Mouse (Mus musculus): ENCODE results near the gene Xiap. TPM values are rescaled to one million over a fixed set of nuclear protein-coding genes. Genes with fewer than 3 reads are reported as not detected.

The Xiap gene
- polyA plus RNA-seq, 1 experiment from 2014 or later = 12.0 TPM

DNA sequence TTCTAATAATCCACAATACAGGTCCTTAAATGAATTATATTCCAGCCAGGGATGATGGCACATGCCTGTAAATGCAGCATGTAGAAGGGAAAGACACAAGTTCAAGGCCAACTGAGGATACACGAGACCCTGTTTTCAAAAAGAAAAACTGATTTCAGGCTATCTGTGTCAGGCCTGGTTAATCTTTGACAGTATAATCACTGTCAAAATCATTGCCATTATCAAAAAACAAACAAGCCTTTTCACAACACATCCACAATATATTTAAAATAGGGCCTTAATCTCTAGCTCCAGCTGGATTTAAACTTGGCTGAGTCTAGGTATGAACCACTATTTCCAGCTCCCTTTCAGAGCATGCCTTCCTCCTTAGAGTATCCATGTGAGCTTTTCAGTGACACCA lies 51.1 kb downstream of the Xiap start:
- Histone ChIP-seq H3K27ac (no peak overlapping the region), H3K9ac (no peak overlapping the region), H3K4me3 (no peak overlapping the region), H3K36me3 (ENCODE audit: poor library complexity, severe bottlenecking) (peaks cover 11% of the 10 kb centered on the region), H3K9me3 (replicated peaks) (no peaks in the 10 kb centered on the region), H3K4me1 (no peaks in the 10 kb centered on the region), H3K4me2 (no peak overlapping the region), H3K27me3 (no peaks in the 10 kb centered on the region)
- 74% methylated on average over 1 of the region's 1 CpGs for WGBS
- no peak for ATAC-seq

- WGBS = 77% methylated on average over 6 of the region's 6 CpGs
- H3K27ac ChIP-seq = no peak overlapping the region
- H3K36me3 ChIP-seq (ENCODE audit: poor library complexity, severe bottlenecking) = no peaks in the 10 kb centered on the region
- H3K4me2 ChIP-seq = no peak overlapping the region
- no peaks in the 10 kb centered on the region for H3K4me1 ChIP-seq
- no peaks in the 10 kb centered on the region for H3K9me3 ChIP-seq (replicated peaks)
- H3K4me3 ChIP-seq = no peak overlapping the region
- no peak for ATAC-seq
- no peaks in the 10 kb centered on the region for H3K27me3 ChIP-seq
- H3K9ac ChIP-seq = no peak overlapping the region
Measured at GRCm38 (mm10) chrX:42119442-42120048, 60.1 kb downstream of the Xiap start.

DNA sequence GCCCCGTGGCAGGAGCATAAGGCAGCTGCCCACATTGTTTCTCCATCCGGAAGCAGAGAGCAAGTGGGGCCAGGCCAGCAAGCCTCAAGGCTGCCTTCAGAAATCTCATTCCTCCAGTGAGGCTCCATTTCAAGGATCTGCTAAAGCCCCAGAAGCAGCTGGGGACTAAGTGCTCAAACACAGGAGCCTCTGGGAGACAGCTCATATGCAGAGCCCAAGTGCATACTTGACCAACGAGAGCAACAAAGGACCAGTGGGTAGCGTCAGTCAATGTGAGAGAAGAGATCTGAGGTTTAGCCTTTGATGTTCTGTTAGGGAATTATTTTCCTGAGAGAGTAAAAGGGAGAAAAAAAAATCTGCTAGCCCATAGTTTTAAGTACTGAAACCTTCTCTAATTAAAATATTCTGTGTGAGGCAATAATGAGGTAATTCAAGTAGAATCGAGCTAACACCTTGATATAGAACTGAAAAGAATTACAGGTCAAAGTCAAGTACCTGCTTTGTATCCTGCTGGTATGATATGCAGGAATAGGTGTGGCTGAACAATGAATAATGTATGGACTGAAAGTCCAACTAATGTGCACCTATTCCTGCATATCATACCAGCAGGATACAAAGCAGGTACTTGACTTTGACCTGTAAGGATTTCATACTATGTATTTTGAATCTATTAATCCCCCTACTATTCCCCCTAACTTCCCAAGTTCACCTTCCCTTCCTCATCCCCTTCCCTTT lies 65.7 kb downstream of the Xiap start:
- Histone ChIP-seq H3K9me3 (replicated peaks) (0 out of 2 replicates have a peak, but pooled peaks cover 2% of the 10 kb centered on the region), H3K9ac (no peak overlapping the region), H3K27me3 (no peaks in the 10 kb centered on the region), H3K36me3 (ENCODE audit: poor library complexity, severe bottlenecking) (no peaks in the 10 kb centered on the region), H3K4me3 (no peak overlapping the region), H3K4me2 (no peak overlapping the region), H3K4me1 (no peaks in the 10 kb centered on the region), H3K27ac (no peak overlapping the region)
- no peak for ATAC-seq
- WGBS = 67% methylated on average over 5 of the region's 5 CpGs

DNA sequence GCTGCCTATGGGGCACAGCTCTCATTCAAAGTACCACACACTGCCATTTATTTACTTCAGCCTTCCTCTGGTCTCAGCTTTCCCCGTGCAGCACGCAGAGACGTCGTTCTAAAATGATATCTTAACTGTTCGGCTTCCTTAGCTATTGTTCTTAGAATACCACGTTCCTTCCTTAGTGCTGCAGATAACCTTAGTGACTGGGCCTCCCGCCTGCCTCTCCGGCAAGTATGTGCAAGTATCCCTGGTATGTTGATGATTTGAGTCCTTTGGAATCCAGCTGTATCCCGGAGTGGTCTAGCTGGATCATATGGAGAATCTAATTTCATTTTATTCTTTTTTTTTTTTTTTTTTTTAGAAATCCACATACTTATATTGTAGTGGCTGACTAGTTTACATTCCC lies 80.4 kb downstream of the Xiap start:
- no peak overlapping the region for H3K9ac ChIP-seq
- H3K4me2 ChIP-seq = no peak overlapping the region
- no peak overlapping the region for H3K27ac ChIP-seq
- no peaks in the 10 kb centered on the region for H3K36me3 ChIP-seq (ENCODE audit: poor library complexity, severe bottlenecking)
- 78% methylated on average over 9 of the region's 9 CpGs for WGBS
- H3K27me3 ChIP-seq = no peaks in the 10 kb centered on the region
- H3K4me3 ChIP-seq = no peak overlapping the region
- H3K4me1 ChIP-seq = no peaks in the 10 kb centered on the region
- H3K9me3 ChIP-seq (replicated peaks) = no peaks in the 10 kb centered on the region
- ATAC-seq = no peak

DNA sequence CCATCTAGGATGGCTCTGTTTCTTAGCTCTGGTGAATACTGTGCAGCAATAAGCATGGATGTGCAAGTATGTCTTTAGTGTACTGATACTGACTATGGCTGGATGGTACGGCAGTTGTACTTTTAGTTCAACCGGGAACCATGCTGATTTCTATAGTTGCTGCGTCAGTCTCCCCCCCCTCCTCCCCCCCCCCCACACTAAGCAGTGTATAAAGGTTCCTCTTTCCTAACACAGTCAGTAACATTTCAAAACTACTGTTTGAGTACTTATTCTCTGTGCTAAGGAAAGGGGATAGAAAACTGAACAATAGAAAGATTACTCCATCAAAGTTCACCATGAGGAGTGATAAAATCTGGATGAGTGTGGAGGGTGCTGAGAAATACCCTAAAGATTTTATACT lies 83.1 kb downstream of the Xiap start:
- ATAC-seq = no peak
- H3K4me3 ChIP-seq = no peak overlapping the region
- H3K9me3 ChIP-seq (replicated peaks) = no peaks in the 10 kb centered on the region
- H3K36me3 ChIP-seq (ENCODE audit: poor library complexity, severe bottlenecking) = no peaks in the 10 kb centered on the region
- no peaks in the 10 kb centered on the region for H3K27me3 ChIP-seq
- WGBS = 63% methylated on average over 3 of the region's 3 CpGs
- no peaks in the 10 kb centered on the region for H3K4me1 ChIP-seq
- no peak overlapping the region for H3K27ac ChIP-seq
- no peak overlapping the region for H3K4me2 ChIP-seq
- no peak overlapping the region for H3K9ac ChIP-seq

DNA sequence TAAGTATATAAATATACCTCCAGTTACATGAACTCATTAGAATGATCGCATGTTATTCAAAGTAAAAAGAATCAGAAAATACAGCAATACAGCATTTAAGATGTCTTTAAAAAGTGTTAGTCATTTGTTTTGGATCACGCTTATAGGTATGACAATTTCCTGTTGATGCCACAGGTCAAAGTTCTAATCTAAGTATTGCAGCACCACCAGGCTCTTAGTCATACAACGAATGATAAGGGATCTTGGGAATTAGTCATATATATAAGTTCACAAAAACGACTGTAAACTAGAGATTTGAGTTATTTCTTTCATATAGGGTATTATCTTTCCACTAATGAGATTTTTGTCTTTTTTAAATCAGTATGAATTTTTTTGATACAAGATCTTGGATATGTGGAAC lies 84.5 kb downstream of the Xiap start:
- no peaks in the 10 kb centered on the region for H3K27me3 ChIP-seq
- no peak overlapping the region for H3K4me3 ChIP-seq
- H3K27ac ChIP-seq = no peak overlapping the region
- H3K36me3 ChIP-seq (ENCODE audit: poor library complexity, severe bottlenecking) = no peaks in the 10 kb centered on the region
- H3K9me3 ChIP-seq (replicated peaks) = no peaks in the 10 kb centered on the region
- peaks cover 3% of the 10 kb centered on the region; the same call in 1 of the 2 replicates for H3K4me1 ChIP-seq
- ATAC-seq = no peak
- H3K9ac ChIP-seq = no peak overlapping the region
- no peak overlapping the region for H3K4me2 ChIP-seq
- WGBS = 89% methylated on average over 4 of the region's 4 CpGs

DNA sequence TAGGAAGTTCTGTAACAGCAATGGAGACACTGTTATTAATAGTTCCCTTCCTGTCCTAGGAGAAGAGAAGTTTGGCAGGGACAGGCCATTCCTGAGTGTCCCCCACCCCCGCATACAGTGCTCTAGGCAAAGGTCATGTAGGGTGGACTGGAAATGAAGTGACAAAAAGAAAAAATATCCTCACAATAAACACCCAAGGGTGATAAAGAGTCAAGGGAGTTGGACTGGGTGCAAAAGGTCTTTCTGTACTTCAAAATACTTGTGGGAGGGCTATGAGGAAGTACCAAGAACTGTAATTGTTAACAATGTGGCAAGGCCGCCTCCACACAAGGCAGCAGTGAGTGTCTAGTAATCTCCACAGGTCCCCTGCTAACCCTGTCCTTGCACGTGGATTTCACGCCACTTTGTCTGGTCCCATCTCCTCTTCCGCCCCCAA lies 88.6 kb downstream of the Xiap start:
- no peak overlapping the region for H3K4me3 ChIP-seq
- H3K27me3 ChIP-seq = no peaks in the 10 kb centered on the region
- WGBS = 55% methylated on average over 5 of the region's 5 CpGs
- H3K27ac ChIP-seq = no peak overlapping the region
- no peaks in the 10 kb centered on the region for H3K9me3 ChIP-seq (replicated peaks)
- H3K4me2 ChIP-seq = peak overlapping the region; percentile 54
- no peaks in the 10 kb centered on the region for H3K36me3 ChIP-seq (ENCODE audit: poor library complexity, severe bottlenecking)
- no peak overlapping the region for H3K9ac ChIP-seq
- no peak for ATAC-seq
- H3K4me1 ChIP-seq = peaks cover 3% of the 10 kb centered on the region; the same call in 1 of the 2 replicates

DNA sequence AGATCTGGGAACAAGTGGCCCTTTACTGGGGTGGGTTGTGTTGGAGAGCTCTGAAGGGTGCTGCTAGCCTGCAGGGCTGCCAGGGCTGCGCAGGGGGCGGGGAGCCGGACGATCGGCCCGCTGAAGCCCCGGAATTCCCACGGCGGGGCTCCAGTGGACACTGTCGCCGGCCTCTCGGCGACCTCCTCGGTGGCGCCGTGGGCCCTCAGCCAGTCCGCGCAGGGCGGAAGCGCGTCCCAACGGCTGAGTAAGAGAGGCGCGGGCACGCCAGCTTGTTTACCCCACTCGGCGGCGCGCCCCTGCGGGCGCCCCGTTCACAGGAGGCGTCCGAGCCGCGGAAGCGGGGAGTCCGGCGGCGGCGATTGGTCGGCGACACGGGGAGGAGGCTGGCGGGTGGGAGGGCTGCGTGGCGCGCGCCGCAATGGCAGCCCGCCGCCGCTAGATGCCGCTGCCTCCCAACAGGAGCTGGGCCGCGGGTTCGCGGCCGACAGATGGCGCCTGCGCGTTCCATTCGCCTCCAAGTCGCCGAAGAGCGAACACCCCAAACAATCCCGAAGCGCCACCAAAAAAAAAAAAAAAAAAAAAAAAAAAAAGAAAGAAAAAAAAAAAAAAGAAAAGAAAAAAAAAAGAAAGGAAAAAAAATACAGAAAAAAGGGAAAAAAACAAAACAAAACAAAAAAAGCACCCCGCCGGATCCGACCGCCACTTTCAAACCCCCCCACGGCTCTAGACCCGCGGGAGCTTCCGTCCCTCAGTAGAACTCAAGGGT lies 89.5 kb downstream of the Xiap start, which contains the start of gene Stag2:
Gene Stag2, plus strand, starts transcription at position 530 of the 769 bp plus-strand sequence.
- Histone ChIP-seq H3K9ac (peak within 1 kb of the TSS; percentile 93), H3K9me3 (replicated peaks) (no peaks in the 10 kb centered on the region), H3K4me1 (peaks cover 5% of the 10 kb centered on the region; the same call in 1 of the 2 replicates), H3K27me3 (no peaks in the 10 kb centered on the region), H3K27ac (peak within 1 kb of the TSS; percentile 99), H3K4me3 (peak within 1 kb of the TSS; percentile 56), H3K4me2 (peak within 1 kb of the TSS; percentile 56), H3K36me3 (ENCODE audit: poor library complexity, severe bottlenecking) (no peaks in the 10 kb centered on the region)
- WGBS = 12% methylated on average over 44 of the region's 76 CpGs
- peak; percentile 80 for ATAC-seq

DNA sequence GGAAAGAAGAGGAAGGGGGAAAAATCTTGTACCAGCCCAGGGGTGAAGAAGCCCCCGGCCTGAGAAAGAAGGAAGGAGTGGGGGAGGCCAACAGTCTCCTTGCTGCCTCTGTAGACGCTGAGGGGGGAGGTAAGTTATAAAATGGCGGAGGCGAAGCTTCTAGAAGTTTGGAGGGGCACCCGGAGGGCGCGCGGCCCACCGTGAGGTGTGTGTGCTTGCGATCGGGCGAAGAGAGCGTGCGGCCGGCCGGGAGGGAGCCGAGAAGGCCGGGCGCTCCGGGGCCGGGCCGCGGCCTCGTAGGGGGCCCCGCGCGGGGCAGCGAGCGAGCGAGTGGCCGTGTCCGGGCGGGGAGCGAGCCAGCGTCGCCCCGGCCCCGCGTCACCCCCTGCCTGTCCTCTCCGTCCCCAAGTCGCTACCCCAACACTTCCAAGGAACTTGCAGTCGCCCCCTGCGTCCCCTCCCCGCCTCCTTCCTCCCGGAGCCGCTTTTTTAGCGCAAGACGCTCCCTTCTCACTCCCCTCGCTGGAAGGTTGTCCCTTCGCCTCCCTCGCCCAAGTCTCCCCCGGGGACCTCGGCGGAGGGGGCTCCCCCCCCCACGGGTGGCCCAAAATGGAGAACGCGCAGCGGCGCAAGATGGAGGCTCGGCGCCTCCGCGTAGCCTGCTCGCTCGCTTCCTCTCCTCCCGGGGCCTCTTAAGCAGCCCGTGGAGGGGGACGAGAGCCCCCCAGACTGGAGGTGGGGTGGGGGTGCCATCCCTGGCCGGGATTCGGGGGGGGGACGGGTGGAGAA lies 90.3 kb downstream of the Xiap start:
- H3K9ac ChIP-seq = peak overlapping the region; percentile 93
- peak; percentile 60 for ATAC-seq
- 19% methylated on average over 40 of the region's 71 CpGs for WGBS

DNA sequence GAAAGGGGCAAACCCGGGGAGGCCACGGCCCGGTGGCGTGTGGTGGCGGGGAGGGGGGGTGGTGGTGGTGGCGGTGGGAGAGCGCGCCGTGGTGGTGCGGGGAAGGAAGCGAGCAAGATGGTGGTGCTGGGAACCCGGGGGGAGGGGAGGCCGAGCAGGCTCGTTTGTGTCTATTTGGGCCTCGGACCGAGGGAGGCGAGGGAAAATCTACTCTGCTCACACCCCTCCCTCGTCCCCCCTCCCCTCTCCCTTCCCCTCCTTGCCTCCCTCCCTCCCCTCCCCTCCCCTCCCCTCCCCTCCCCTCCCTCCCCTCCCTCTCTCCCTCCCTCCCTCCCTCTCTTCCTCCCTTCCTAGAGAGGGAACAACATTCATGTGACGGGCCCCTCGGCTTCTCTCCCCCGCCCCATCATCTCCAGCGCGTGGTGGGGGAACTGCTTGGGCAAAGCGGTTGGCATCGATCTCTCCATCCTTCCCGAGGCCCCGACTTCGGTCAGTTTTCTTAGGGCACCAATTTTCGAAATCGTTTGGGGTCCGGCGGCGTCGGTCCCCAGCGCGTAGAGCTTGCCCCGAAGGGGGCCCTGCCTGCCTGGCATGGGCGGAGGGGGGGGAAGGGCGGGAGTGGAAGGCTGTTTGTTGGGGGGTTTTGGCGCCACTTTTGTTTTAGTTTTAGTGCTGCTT lies 91.0 kb downstream of the Xiap start:
- Histone ChIP-seq H3K27ac (peak overlapping the region; percentile 99), H3K36me3 (ENCODE audit: poor library complexity, severe bottlenecking) (no peaks in the 10 kb centered on the region), H3K4me2 (peak overlapping the region; percentile 57), H3K9ac (peak overlapping the region; percentile 93), H3K9me3 (replicated peaks) (no peaks in the 10 kb centered on the region), H3K27me3 (no peaks in the 10 kb centered on the region), H3K4me3 (peak overlapping the region; percentile 56), H3K4me1 (peaks cover 5% of the 10 kb centered on the region; the same call in 1 of the 2 replicates)
- 22% methylated on average over 14 of the region's 40 CpGs for WGBS
- peak; percentile 85 for ATAC-seq

More for the DNA sequence above, 90.3 kb downstream of the Xiap start:
- no peaks in the 10 kb centered on the region for H3K27me3 ChIP-seq
- peak overlapping the region; percentile 56 for H3K4me2 ChIP-seq
- H3K4me3 ChIP-seq = peak overlapping the region; percentile 56
- no peaks in the 10 kb centered on the region for H3K36me3 ChIP-seq (ENCODE audit: poor library complexity, severe bottlenecking)
- peak overlapping the region; percentile 99 for H3K27ac ChIP-seq
- peaks cover 5% of the 10 kb centered on the region; the same call in 1 of the 2 replicates for H3K4me1 ChIP-seq
- H3K9me3 ChIP-seq (replicated peaks) = no peaks in the 10 kb centered on the region
